Mouse (Mus musculus) limb, embryonic 12.5 days (tissue): Measurements from ENCODE around the gene Gm11985. TPM values are rescaled to one million over a fixed set of nuclear protein-coding genes. Genes with fewer than 3 reads are reported as not detected.

ENCODE experiments used
- ATAC-seq: fragments of 200-750 bp; cut with Nextera tagmentation; 2 replicates; pipeline ENCODE4 v1.8.0; 2017; ENCODE audit warnings: low read depth, moderate TSS enrichment; ENCODE audit not compliant: insufficient number of reproducible peaks, insufficient read depth, low FRiP score, low TSS enrichment
- H3K27ac ChIP-seq: fragments of 300-500 bp; sonication (generic); 2 replicates; pipeline ENCODE4 v1.5.1; 2016; ENCODE audit warnings: mild to moderate bottlenecking, moderate library complexity
- H3K27me3 ChIP-seq: fragments of 300-500 bp; sonication (generic); 2 replicates; pipeline ENCODE4 v1.6.1; 2016; ENCODE audit warnings: mild to moderate bottlenecking, moderate library complexity
- H3K36me3 ChIP-seq: fragments of 300-500 bp; sonication (generic); 2 replicates; pipeline ENCODE4 v1.6.1; 2016; ENCODE audit warnings: mild to moderate bottlenecking, moderate library complexity
- H3K4me1 ChIP-seq: fragments of 300-500 bp; sonication (generic); replicated peaks from 2 replicates; pipeline ENCODE4 v1.6.1; 2016
- H3K4me2 ChIP-seq: fragments of 300-500 bp; sonication (generic); 2 replicates; pipeline ENCODE4 v1.6.1; 2016; ENCODE audit warnings: mild to moderate bottlenecking, moderate library complexity
- H3K4me3 ChIP-seq: fragments of 300-500 bp; sonication (generic); replicated peaks from 2 replicates; pipeline ENCODE4 v1.5.1; 2016; ENCODE audit warnings: mild to moderate bottlenecking
- H3K9ac ChIP-seq: fragments of 300-500 bp; sonication (generic); replicated peaks from 2 replicates; pipeline ENCODE4 v1.6.1; 2016; ENCODE audit warnings: mild to moderate bottlenecking, moderate library complexity
- H3K9me3 ChIP-seq: fragments of 300-500 bp; sonication (generic); 2 replicates; pipeline ENCODE4 v1.6.1; 2016; ENCODE audit warnings: mild to moderate bottlenecking, moderate library complexity
- WGBS: fragments of 180-500 bp; shearing (Covaris S2); methylation state at CpG from one replicate; pipeline ENCODE4 v1.1.7; 2016; 5-methylcytosine and 5-hydroxymethylcytosine counted together
- polyA plus RNA-seq: library from polyadenylated mRNA; unstranded; fragments of >200 nt; fragmentation: Nextera tagmentation; extraction: Ambion mirVana; gene quantifications from 2 replicates; pipeline ENCODE4 v1.2.1, GENCODE M21; 2016

Gm11985 gene
- polyA plus RNA-seq, 1 experiment from 2014 or later, result not detected

DNA sequence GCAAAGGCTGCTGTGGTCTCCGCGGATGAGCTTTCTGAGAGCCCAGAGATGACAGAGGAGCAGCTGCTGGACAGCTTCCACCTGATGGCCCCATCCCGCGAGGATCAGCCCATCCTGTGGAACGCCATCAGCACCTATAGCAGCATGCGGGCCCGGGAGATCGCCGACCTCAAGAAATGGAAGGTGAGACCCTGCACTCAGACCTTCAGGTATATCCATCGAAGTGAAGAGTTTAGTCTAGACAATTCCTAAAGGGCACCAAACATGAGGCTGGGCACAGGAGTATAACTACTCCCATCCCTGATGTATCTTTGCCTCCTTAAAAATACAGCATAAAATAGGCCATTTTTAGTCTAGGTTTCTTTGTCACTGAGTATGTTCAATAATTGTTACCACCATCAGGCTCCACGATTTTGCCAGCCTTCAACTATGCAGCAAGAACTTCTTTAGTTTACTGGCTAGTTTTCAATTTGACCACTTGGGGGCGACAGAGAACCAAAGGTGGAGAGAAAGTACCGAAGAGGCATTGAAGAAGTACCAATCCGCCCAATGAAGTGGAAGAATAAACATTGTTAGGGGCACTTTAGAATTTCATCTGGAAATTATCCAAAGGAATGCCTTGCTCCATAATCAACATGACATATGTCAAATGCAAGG, 11.5 kb upstream of the Gm11985 start:
- Histone ChIP-seq H3K27ac (no peak overlapping the region), H3K36me3 (no peaks in the 10 kb centered on the region), H3K4me2 (no peak overlapping the region), H3K9ac (no peak overlapping the region), H3K4me1 (no peaks in the 10 kb centered on the region), H3K9me3 (no peaks in the 10 kb centered on the region), H3K4me3 (no peak overlapping the region), H3K27me3 (0 out of 2 replicates have a peak, but pooled peaks cover 2% of the 10 kb centered on the region)
- ATAC-seq, result no peak
- 54% methylated on average over 14 of the region's 14 CpGs for WGBS

DNA sequence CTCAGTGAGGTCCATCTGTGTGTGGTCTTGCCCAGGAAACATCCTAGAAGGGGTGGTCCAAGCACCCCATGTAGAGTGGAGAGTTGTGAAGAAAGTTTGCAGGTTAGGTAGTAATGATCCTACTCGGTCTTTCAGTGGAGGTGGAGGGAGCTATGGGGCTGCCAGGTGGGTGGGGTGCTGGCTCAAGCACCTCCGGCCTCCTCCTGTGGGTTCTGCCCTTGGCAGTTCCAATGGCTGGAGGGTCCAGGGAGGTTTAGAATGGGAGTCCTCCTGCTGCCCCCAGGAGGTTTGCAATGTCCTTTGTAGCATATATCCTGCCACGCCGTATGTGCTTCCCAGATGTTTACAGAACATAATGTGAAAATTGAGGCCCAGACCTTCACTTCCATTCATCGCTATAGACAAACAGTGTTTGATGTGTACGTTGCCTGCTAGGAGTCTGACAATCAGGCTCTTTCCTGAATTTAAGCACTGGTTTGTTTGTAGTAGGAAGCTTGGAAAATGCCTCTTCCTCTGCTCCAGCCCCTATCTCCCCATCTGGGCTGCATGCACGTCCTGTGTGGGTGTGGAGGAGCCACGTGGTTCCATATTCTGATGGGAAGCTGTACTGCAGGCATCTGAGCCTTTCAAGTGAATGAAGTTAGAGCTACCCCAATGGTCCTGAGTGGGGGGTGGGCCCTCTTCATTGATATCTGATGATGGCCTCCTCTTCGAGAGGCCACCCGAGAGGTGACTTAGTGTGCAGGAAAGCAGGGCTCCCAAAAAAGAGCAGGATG, 10.3 kb upstream of the Gm11985 start:
- no peak overlapping the region for H3K4me3 ChIP-seq
- H3K27me3 ChIP-seq, result 0 out of 2 replicates have a peak, but pooled peaks cover 2% of the 10 kb centered on the region
- no peak for ATAC-seq
- H3K36me3 ChIP-seq, result no peaks in the 10 kb centered on the region
- H3K27ac ChIP-seq, result no peak overlapping the region
- no peaks in the 10 kb centered on the region for H3K9me3 ChIP-seq
- no peaks in the 10 kb centered on the region for H3K4me1 ChIP-seq
- 79% methylated on average over 10 of the region's 10 CpGs for WGBS
- H3K9ac ChIP-seq, result no peak overlapping the region
- no peak overlapping the region for H3K4me2 ChIP-seq

DNA sequence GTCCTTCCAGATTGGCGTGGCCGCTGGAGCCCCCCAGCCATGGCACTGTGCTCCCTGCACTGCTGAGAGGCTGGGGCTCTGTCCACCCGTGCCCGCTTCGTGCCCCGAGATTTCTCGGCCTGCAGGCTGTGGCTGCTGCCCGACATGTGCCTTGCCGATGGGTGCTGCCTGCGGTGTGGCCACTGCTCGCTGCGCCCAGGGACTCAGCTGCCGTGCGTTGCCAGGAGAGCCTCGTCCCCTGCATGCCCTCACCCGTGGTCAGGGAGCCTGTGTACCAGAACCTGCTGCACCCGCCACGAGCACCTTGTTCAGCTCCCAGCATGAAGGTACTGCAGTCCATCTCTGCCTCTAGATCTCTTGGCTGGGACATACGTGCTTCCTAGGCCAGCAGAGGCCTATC, 9.6 kb upstream of the Gm11985 start:
- H3K27ac ChIP-seq, result no peak overlapping the region
- H3K9me3 ChIP-seq, result no peaks in the 10 kb centered on the region
- no peaks in the 10 kb centered on the region for H3K36me3 ChIP-seq
- 90% methylated on average over 19 of the region's 19 CpGs for WGBS
- H3K4me1 ChIP-seq, result no peaks in the 10 kb centered on the region
- no peak overlapping the region for H3K4me3 ChIP-seq
- no peak overlapping the region for H3K9ac ChIP-seq
- no peak for ATAC-seq
- H3K27me3 ChIP-seq, result 0 out of 2 replicates have a peak, but pooled peaks cover 2% of the 10 kb centered on the region
- no peak overlapping the region for H3K4me2 ChIP-seq

DNA sequence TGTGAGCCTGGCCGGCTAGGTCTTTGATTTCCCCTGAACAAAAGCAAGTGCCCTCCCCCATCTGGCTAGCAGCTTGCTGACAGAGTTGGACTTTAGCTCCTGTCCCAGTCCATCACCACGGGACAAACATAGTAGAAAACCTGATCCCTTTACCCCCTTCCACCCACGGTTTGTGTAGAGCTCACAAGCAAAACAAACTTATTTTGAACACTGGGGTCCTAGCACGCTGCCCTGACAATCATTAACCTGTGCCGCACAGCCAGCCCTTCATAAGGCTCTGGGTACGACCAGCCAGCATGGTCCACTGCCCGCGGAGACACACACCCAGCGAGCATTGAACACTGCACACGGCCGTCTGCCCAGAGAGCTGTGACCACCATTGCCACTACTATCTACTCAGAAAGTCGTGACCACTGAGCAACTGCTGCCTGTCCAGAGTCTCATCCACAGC, 9.1 kb upstream of the Gm11985 start, which contains the start of gene Igfbp1:
Gene Igfbp1, plus strand, starts transcription at position 292 of the 451 bp plus-strand sequence.
- no peak within 1 kb of the TSS for H3K27ac ChIP-seq
- no peak within 1 kb of the TSS for H3K4me2 ChIP-seq
- H3K9me3 ChIP-seq, result no peaks in the 10 kb centered on the region
- H3K4me3 ChIP-seq, result no peak within 1 kb of the TSS
- H3K36me3 ChIP-seq, result no peaks in the 10 kb centered on the region
- ATAC-seq, result no peak
- no peak within 1 kb of the TSS for H3K9ac ChIP-seq
- no peaks in the 10 kb centered on the region for H3K27me3 ChIP-seq
- 72% methylated on average over 12 of the region's 12 CpGs for WGBS
- no peaks in the 10 kb centered on the region for H3K4me1 ChIP-seq

DNA sequence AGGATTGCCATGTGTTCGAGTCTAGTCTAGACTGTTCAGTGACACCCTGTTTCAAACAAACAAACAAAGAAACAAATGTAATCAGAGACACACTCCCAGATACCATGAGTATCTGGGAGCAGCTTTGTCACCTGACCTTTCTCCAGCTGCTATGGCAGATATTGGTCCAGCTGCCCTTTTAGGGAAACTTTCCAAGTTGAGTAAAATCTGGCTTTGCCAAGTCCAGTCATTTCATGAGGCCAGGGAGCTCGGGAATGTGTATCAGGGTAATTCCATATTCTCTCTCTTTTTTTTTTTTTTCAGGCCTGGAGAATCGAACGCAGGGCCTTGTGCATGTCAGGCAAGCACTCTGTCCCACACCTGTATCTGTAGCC, 6.9 kb upstream of the Gm11985 start:
- Histone ChIP-seq H3K9ac (no peak overlapping the region), H3K4me1 (no peaks in the 10 kb centered on the region)
- WGBS, result 84% methylated on average over 4 of the region's 4 CpGs

DNA sequence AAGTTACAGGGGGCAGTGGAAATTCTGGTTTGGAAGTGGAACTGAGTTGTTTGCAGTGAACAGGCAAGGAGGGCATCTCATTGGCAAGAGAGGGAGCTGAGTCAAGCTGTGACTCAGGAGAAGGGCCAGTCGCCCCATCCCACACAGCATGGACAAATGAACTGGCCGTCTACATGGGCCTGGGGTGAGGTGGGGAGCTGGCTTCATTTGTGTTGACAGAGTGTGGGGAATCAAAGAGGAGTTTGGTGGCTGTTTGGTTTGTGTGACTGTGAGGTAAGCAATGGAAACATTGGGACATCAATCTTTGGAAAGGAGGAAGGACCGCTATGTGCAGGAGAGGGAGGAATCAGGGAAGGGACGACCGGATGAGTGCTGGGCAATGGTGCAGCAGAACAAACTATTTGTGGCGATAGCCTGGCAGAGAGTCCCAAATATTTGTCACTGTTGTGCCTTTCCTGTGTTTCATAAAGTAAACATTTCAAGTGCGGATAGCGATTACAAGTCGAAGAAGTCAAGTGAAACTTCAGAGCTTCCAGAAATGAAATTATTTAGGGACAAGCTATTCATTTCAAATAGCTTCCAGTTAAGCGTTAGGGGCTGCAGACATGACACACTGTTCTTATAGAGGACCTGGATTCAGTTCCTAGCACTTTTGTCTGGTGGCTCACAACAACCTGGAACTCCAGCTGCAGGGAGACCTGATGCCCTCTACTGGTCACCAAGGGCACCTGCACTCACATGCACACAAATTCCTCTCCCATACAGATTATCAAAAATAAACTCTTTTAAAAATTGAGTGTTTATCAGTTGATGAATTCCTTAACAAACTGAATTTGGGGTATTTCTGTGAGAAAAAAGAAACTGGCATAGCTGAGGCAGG, 6.3 kb upstream of the Gm11985 start:
- Histone ChIP-seq H3K4me2 (no peak overlapping the region), H3K9me3 (no peaks in the 10 kb centered on the region), H3K4me3 (no peak overlapping the region), H3K27me3 (no peaks in the 10 kb centered on the region), H3K9ac (no peak overlapping the region), H3K27ac (no peak overlapping the region), H3K4me1 (peaks cover 3% of the 10 kb centered on the region; the same call in 1 of the 2 replicates), H3K36me3 (no peaks in the 10 kb centered on the region)
- no peak for ATAC-seq
- 93% methylated on average over 10 of the region's 10 CpGs for WGBS

More for the DNA sequence above, 6.9 kb upstream of the Gm11985 start:
- H3K27me3 ChIP-seq, result no peaks in the 10 kb centered on the region
- no peak overlapping the region for H3K4me2 ChIP-seq
- no peaks in the 10 kb centered on the region for H3K9me3 ChIP-seq
- no peak for ATAC-seq
- no peak overlapping the region for H3K4me3 ChIP-seq
- no peaks in the 10 kb centered on the region for H3K36me3 ChIP-seq
- H3K27ac ChIP-seq, result no peak overlapping the region

DNA sequence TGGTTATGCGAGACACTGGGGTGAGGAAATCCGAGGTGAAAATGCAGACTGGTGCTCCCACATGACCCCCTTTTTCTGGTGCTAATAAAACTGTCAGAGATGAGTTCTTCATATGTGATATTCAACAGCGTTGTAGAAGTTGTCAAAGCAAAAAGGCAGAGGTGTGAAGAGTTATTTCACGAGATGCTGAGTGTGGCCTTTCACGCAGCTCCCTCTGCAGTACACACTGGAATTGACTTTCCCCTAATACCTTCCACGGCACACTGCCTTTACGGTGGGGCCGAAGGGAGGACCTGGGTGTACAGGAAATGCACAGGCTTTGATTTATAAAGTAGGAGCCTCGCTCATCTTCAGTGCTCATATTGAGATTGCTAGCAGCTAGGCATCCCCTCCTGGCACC, 4.8 kb upstream of the Gm11985 start:
- H3K4me2 ChIP-seq, result no peak overlapping the region
- no peak overlapping the region for H3K4me3 ChIP-seq
- no peak for ATAC-seq
- WGBS, result 58% methylated on average over 9 of the region's 9 CpGs
- H3K27ac ChIP-seq, result no peak overlapping the region
- no peak overlapping the region for H3K9ac ChIP-seq
- H3K27me3 ChIP-seq, result no peaks in the 10 kb centered on the region
- no peaks in the 10 kb centered on the region for H3K36me3 ChIP-seq
- H3K4me1 ChIP-seq, result peaks cover 3% of the 10 kb centered on the region; the same call in 1 of the 2 replicates
- no peaks in the 10 kb centered on the region for H3K9me3 ChIP-seq

DNA sequence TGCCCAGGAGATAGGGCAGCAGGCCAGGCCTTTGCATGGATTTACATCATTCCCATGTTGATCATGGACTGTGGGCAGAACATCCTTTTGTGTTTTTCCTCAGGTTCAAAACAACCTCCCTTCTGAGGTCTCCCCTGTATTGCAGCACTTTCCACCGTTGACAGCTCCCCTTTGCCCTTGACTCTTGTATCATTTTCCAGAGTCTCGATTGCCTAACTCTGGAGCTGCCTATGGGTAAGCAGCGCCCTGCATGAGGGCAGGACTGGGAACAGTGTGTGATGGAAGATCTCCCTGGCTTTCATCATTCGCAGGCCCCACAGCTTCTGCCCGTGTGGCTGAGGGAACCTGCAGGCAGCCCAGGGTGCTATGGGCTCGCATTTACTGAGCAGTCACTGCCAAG, 4.3 kb upstream of the Gm11985 start:
- H3K4me2 ChIP-seq, result no peak overlapping the region
- H3K4me3 ChIP-seq, result no peak overlapping the region
- no peak overlapping the region for H3K27ac ChIP-seq
- no peak overlapping the region for H3K9ac ChIP-seq
- no peak for ATAC-seq
- no peaks in the 10 kb centered on the region for H3K36me3 ChIP-seq
- WGBS, result 43% methylated on average over 6 of the region's 6 CpGs
- peaks cover 3% of the 10 kb centered on the region; the same call in 1 of the 2 replicates for H3K4me1 ChIP-seq
- H3K9me3 ChIP-seq, result no peaks in the 10 kb centered on the region
- no peaks in the 10 kb centered on the region for H3K27me3 ChIP-seq

DNA sequence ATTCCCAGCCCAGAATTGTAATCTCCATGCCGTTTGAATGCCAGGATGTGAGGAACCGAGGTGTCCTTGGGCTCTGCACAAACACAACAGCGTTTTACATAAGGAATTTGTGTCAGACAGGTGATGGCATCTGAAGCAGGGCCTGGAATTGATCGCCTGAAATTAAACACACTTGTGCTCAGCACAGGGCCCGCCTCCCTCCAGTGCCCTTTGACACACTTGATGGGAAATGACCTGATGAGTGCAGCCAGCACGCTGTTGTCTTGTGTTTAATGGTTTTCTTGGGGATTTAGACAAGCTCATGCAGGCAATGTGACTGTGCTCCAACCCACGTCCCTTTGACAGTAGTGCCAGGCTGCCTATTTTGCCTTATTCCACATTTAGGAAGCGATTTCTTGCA, 897 bp downstream of the Gm11985 start:
- Histone ChIP-seq H3K4me3 (no peak overlapping the region), H3K4me1 (peaks cover 3% of the 10 kb centered on the region; the same call in 1 of the 2 replicates), H3K27ac (no peak overlapping the region), H3K36me3 (no peaks in the 10 kb centered on the region), H3K9me3 (no peaks in the 10 kb centered on the region), H3K27me3 (no peaks in the 10 kb centered on the region), H3K9ac (no peak overlapping the region), H3K4me2 (no peak overlapping the region)
- no peak for ATAC-seq
- 35% methylated on average over 8 of the region's 8 CpGs for whole genome bisulfite sequencing

DNA sequence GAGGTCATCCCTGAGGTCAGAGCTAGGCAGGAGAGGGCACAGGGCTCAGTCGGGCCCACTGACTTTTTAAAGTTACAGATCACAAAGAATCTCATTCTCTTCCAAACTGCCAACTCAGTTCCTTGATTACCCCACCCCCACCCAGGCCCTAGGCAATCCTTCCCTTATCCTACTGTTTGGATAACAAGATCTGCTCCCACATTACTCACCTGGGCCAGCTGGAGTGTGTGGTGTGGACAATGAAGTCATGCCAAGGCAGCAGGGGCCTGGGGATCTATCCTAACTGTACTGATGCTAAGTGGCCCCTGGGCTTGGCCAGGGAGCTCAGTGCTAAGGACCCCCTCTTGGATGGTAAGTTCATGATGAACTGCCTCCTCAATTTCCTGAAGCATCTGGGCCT, 3.9 kb downstream of the Gm11985 start:
- Histone ChIP-seq H3K4me1 (no peaks in the 10 kb centered on the region), H3K9me3 (no peaks in the 10 kb centered on the region), H3K4me2 (no peak overlapping the region), H3K27ac (no peak overlapping the region), H3K9ac (no peak overlapping the region), H3K27me3 (no peaks in the 10 kb centered on the region), H3K4me3 (no peak overlapping the region), H3K36me3 (no peaks in the 10 kb centered on the region)
- ATAC-seq, result no peak
- 33% methylated on average over 1 of the region's 1 CpGs for WGBS
